Mouse (Mus musculus) brain, embryonic 18.5 days (tissue): Measurements from ENCODE around the gene Stat5b.

Source experiments
- DNase-seq: peaks from one replicate; pipeline ENCODE4 v3.0.0-alpha.2; 2012; ENCODE audit warnings: low read depth, low spot score

Stat5b gene

GRCm38 (mm10) chr11:100840866-100841265 lies 9.7 kb downstream of the Stat5b start:
- no peak for DNase-seq

GRCm38 (mm10) chr11:100839523-100839922 lies 11.0 kb downstream of the Stat5b start:
- no peak for DNase-seq

- DNase-seq, result no peak
Measured at GRCm38 (mm10) chr11:100838894-100839293, 11.6 kb downstream of the Stat5b start.

- DNase-seq, result no peak
Measured at GRCm38 (mm10) chr11:100836923-100837702, 13.4 kb downstream of the Stat5b start.

- no peak for DNase-seq
Measured at GRCm38 (mm10) chr11:100833466-100833865, 17.1 kb downstream of the Stat5b start.

- DNase-seq, result no peak
Measured at GRCm38 (mm10) chr11:100831396-100831795, 19.1 kb downstream of the Stat5b start.

- no peak for DNase-seq
Measured at GRCm38 (mm10) chr11:100829691-100830090, 20.8 kb downstream of the Stat5b start.

GRCm38 (mm10) chr11:100828676-100829151 lies 21.8 kb downstream of the Stat5b start:
- DNase-seq, result no peak

- no peak for DNase-seq
Measured at GRCm38 (mm10) chr11:100826161-100826866, 24.2 kb downstream of the Stat5b start.

- DNase-seq, result no peak
Measured at GRCm38 (mm10) chr11:100825451-100825850, 25.1 kb downstream of the Stat5b start.

GRCm38 (mm10) chr11:100824496-100824895 lies 26.0 kb downstream of the Stat5b start:
- no peak for DNase-seq

- no peak for DNase-seq
Measured at GRCm38 (mm10) chr11:100823543-100824313, 26.8 kb downstream of the Stat5b start.

GRCm38 (mm10) chr11:100822365-100822764 lies 28.2 kb downstream of the Stat5b start:
- DNase-seq, result no peak

- no peak for DNase-seq
Measured at GRCm38 (mm10) chr11:100821605-100822220, 28.8 kb downstream of the Stat5b start.

GRCm38 (mm10) chr11:100820047-100820446 lies 30.5 kb downstream of the Stat5b start:
- DNase-seq, result no peak

GRCm38 (mm10) chr11:100819626-100820025 lies 30.9 kb downstream of the Stat5b start:
- DNase-seq, result no peak

GRCm38 (mm10) chr11:100819048-100819447 lies 31.5 kb downstream of the Stat5b start:
- no peak for DNase-seq

GRCm38 (mm10) chr11:100818359-100819012 lies 32.0 kb downstream of the Stat5b start:
- no peak for DNase-seq

- DNase-seq, result no peak
Measured at GRCm38 (mm10) chr11:100817311-100817710, 33.2 kb downstream of the Stat5b start.

- no peak for DNase-seq
Measured at GRCm38 (mm10) chr11:100816801-100817200, 33.7 kb downstream of the Stat5b start.

GRCm38 (mm10) chr11:100816342-100816741 lies 34.2 kb downstream of the Stat5b start:
- no peak for DNase-seq
